Mouse (Mus musculus): ENCODE results near the gene Arih2. TPM values are rescaled to one million over a fixed set of nuclear protein-coding genes. Genes with fewer than 3 reads are reported as not detected.
A peak's percentile ranks its signal among the peaks of the same experiment; 100 is the strongest.

Gene Arih2
- 45.5 and 50.8 TPM in 2 replicates for polyA plus RNA-seq (2015; fragmentation: Nextera tagmentation; extraction: Ambion mirVana)

DNA sequence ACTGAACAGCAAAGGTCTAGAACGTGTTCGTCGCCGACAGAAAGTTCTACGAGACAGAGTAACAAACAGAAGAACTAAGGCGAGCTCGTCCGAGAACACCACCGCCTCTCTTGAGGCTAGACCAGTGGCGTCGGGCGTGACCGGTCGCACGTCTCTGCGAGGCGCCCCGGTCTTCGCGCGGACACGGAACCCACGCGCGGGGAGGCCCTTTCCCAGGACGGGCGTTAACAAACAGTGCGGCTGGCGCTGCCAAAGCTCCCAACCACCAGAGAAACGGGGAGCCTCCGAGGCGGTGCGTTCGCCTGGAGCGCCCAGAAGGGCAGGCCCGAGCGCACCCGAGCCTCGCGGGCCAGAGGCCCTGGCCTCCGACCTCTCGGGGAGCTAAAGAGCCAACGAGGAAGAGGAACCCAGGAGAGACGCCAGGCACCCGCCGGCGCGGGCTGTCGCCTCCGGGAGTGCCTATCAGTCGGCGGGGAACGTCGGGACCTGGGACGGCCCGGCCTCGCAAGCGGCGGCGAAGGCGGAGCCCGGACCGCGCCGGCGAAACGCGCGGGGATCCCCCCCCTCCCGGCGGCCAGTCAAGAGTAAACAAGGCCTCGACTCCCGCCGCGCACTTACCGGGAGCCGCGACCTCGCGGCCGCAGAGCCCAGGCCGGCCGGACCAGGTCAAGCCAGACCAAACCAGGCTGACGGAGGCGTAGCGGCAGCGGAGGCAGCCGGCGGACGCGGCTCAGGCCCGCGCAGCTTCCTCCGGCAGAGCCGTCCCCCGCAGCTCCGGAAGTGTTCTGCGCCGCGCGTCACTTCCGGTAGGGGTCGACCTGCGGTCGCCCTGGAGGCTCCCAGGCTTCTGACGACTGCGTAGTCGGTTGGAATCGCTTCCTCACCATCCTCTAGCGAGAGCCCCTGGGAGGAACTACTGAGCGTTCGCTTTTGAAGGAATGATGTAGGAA, at the start of gene Arih2:
Arih2 (minus strand) TSS at position 776 of the 950 bp plus-strand sequence.
- peak; percentile 98 for ATAC-seq (ENCODE audit: insufficient read depth, low FRiP score)
- peak within 1 kb of the TSS; percentile 94 for H3K27ac ChIP-seq (ENCODE audit: low read length)
- H3K27me3 ChIP-seq (ENCODE audit: control insufficient read depth, insufficient read depth, low read length) = no peaks in the 10 kb centered on the region
- under 1% methylated on average over 109 of the region's 112 CpGs for WGBS
- H3K4me3 ChIP-seq (replicated peaks; ENCODE audit: low read length) = peak within 1 kb of the TSS; percentile 96
- no peaks in the 10 kb centered on the region for H3K36me3 ChIP-seq (ENCODE audit: control insufficient read depth, insufficient read depth, low read length)
- H3K9me3 ChIP-seq (replicated peaks; ENCODE audit: control insufficient read depth, low read length) = no peaks in the 10 kb centered on the region
- peak within 1 kb of the TSS; percentile 93 for H3K9ac ChIP-seq (ENCODE audit: low read length)
- H3K4me1 ChIP-seq (ENCODE audit: control insufficient read depth, insufficient read depth, low read length) = peaks cover 13% of the 10 kb centered on the region; the same call in 1 of the 2 replicates
- peak within 1 kb of the TSS; percentile 76 for H3K4me2 ChIP-seq (ENCODE audit: low read depth, low read length)

DNA sequence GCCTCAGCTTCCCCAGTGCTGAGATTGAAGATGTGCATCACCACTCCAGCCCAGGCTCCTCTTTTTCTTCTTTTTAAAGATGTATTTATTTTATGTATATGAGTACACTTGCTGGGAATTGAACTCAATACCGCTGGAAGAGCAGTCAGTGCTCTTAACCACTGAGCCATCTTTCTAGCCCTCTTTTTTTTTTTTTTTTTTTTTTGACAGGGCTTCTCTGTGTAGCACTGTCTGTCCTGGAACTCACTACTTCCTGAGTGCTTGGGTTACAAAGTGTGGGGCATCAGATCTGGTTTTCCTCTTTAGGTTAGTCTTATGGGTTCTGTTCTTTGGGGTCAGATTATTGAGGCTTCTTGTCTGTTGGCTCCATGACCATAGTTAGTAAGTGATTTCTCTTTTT, 45.3 kb upstream of the Arih2 start:
- Histone ChIP-seq H3K4me2 (ENCODE audit: low read depth, low read length) (peak overlapping the region; percentile 96; the same call in 1 of the 2 replicates), H3K4me3 (replicated peaks; ENCODE audit: low read length) (no peak overlapping the region), H3K36me3 (ENCODE audit: control insufficient read depth, insufficient read depth, low read length) (no peaks in the 10 kb centered on the region; the same call in 1 of the 2 replicates), H3K9me3 (replicated peaks; ENCODE audit: control insufficient read depth, low read length) (no peaks in the 10 kb centered on the region), H3K4me1 (ENCODE audit: control insufficient read depth, insufficient read depth, low read length) (peaks cover 8% of the 10 kb centered on the region), H3K9ac (ENCODE audit: low read length) (no peak overlapping the region), H3K27me3 (ENCODE audit: control insufficient read depth, insufficient read depth, low read length) (no peaks in the 10 kb centered on the region), H3K27ac (ENCODE audit: low read length) (no peak overlapping the region)
- ATAC-seq (ENCODE audit: insufficient read depth, low FRiP score) = no peak
- WGBS = 73% methylated on average over 1 of the region's 1 CpGs

DNA sequence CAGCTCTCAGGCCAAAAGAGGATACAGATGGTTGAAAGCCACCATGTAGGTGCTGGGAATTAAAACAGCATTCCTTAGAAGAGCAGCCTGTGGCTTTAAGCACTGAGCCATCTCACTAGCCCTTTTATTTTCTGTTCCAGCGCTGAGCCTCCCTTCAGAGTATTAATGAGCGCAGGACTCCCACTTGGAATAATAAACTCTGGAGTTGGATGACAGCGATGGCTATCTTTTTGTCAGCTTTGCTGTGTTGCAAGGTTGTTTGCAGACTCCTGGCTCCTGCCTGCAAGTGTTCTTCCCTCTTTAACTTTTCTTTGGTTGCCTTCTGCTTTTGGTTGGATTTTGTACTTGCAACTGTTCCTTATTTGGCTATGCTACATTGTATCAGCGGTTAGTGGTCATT, 44.8 kb upstream of the Arih2 start:
- ATAC-seq (ENCODE audit: insufficient read depth, low FRiP score) = no peak
- WGBS = 72% methylated on average over 4 of the region's 4 CpGs
- peaks cover 8% of the 10 kb centered on the region for H3K4me1 ChIP-seq (ENCODE audit: control insufficient read depth, insufficient read depth, low read length)
- H3K27ac ChIP-seq (ENCODE audit: low read length) = no peak overlapping the region
- H3K4me2 ChIP-seq (ENCODE audit: low read depth, low read length) = peak overlapping the region; percentile 96
- H3K9me3 ChIP-seq (replicated peaks; ENCODE audit: control insufficient read depth, low read length) = no peaks in the 10 kb centered on the region
- no peaks in the 10 kb centered on the region; the same call in 1 of the 2 replicates for H3K36me3 ChIP-seq (ENCODE audit: control insufficient read depth, insufficient read depth, low read length)
- H3K4me3 ChIP-seq (replicated peaks; ENCODE audit: low read length) = peak overlapping the region; percentile 83; the same call in 1 of the 2 replicates
- 0 out of 2 replicates have a peak overlapping the region, but pooled peaks have one; percentile 47 for H3K9ac ChIP-seq (ENCODE audit: low read length)
- H3K27me3 ChIP-seq (ENCODE audit: control insufficient read depth, insufficient read depth, low read length) = no peaks in the 10 kb centered on the region

DNA sequence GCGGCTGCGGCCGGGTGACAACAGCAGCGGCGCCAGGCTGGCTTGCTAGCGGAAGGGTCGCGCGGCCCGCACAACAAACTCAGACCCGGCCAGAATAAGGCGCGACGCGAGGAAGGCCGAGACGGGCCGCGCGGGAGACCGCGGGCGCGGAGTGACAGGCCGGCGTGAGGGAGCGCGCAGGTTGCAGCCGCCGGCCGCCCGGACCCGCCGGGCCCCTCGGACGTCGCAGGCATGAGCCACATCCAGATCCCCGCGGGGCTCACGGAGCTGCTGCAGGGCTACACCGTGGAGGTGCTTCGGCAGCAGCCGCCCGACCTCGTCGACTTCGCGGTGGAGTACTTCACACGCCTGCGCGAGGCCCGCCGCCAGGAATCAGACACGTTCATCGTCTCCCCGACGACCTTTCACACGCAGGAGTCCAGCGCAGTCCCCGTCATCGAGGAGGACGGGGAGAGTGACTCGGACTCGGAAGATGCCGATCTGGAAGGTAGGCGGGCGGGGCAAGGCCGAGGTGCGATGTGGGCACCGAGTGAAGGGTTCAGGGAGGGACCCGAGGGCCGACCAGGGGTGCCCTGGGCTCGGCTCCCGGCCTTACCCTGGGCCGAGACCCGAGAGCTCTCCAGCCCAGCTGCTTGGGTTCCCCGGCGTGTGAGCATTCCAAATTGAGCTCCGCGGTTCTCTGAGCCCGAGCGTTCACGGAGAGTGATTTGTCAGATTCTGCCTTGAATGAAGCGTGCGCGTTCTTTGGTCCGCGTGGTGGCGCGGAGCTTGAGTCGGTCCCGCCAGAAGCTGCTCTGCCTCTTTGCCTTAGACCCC, 43.2 kb upstream of the Arih2 start:
- WGBS = under 1% methylated on average over 90 of the region's 92 CpGs

DNA sequence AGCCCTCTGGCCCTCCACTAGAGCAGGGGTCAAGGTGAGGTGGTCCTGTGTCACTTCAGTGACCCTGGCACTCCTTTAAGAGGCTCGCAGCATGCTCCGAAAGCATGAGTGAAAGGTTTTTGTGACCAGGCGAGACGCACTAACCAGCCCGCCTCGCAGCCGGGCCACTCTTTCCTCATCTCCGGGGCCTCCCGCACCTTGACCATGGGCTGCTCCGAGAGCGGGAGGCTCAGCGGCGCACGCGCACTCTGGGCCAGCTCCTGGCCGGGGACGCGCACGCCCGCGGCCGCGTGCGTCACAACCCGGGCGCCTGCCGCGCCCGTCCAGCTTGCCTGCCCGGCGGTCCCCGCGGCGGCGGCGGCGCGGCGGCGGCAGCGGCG, 42.6 kb upstream of the Arih2 start:
- H3K27me3 ChIP-seq (ENCODE audit: control insufficient read depth, insufficient read depth, low read length) = no peaks in the 10 kb centered on the region
- WGBS = 1% methylated on average over 22 of the region's 42 CpGs
- H3K4me1 ChIP-seq (ENCODE audit: control insufficient read depth, insufficient read depth, low read length) = peaks cover 8% of the 10 kb centered on the region
- peak overlapping the region; percentile 83 for H3K4me3 ChIP-seq (replicated peaks; ENCODE audit: low read length)
- peak overlapping the region; percentile 96 for H3K4me2 ChIP-seq (ENCODE audit: low read depth, low read length)
- no peaks in the 10 kb centered on the region for H3K36me3 ChIP-seq (ENCODE audit: control insufficient read depth, insufficient read depth, low read length)
- peak; percentile 92 for ATAC-seq (ENCODE audit: insufficient read depth, low FRiP score)
- H3K9ac ChIP-seq (ENCODE audit: low read length) = peak overlapping the region; percentile 91
- peak overlapping the region; percentile 80 for H3K27ac ChIP-seq (ENCODE audit: low read length)
- no peaks in the 10 kb centered on the region for H3K9me3 ChIP-seq (replicated peaks; ENCODE audit: control insufficient read depth, low read length)

More for the DNA sequence above, 43.2 kb upstream of the Arih2 start:
- Histone ChIP-seq H3K4me2 (ENCODE audit: low read depth, low read length) (peak overlapping the region; percentile 96), H3K9me3 (replicated peaks; ENCODE audit: control insufficient read depth, low read length) (no peaks in the 10 kb centered on the region), H3K4me3 (replicated peaks; ENCODE audit: low read length) (peak overlapping the region; percentile 83), H3K9ac (ENCODE audit: low read length) (peak overlapping the region; percentile 91), H3K4me1 (ENCODE audit: control insufficient read depth, insufficient read depth, low read length) (peaks cover 8% of the 10 kb centered on the region), H3K27me3 (ENCODE audit: control insufficient read depth, insufficient read depth, low read length) (no peaks in the 10 kb centered on the region), H3K27ac (ENCODE audit: low read length) (peak overlapping the region; percentile 67), H3K36me3 (ENCODE audit: control insufficient read depth, insufficient read depth, low read length) (no peaks in the 10 kb centered on the region)
- ATAC-seq (ENCODE audit: insufficient read depth, low FRiP score) = peak; percentile 75

DNA sequence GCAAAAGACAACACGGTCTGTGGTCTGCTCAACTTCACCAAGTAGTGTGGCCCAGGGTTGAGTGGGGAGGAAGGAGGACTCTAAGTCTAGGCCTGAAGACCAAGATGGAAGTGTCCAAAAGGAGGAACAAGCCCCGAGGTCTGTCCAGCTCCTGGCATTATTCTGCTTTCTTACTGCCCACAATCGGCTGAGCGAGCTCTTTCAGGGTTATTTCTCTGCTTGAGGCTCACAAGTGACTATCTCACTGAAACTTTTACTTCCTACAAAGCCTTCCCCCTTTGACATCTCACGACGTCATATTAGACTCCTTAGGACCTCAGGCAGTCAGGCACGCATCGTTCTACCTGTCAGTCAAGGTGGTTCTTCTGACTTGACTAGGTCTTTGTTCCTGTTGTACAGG, 42.2 kb upstream of the Arih2 start:
- Histone ChIP-seq H3K4me2 (ENCODE audit: low read depth, low read length) (peak overlapping the region; percentile 96), H3K4me1 (ENCODE audit: control insufficient read depth, insufficient read depth, low read length) (peaks cover 8% of the 10 kb centered on the region), H3K36me3 (ENCODE audit: control insufficient read depth, insufficient read depth, low read length) (no peaks in the 10 kb centered on the region), H3K4me3 (replicated peaks; ENCODE audit: low read length) (peak overlapping the region; percentile 83), H3K27ac (ENCODE audit: low read length) (peak overlapping the region; percentile 80), H3K9me3 (replicated peaks; ENCODE audit: control insufficient read depth, low read length) (no peaks in the 10 kb centered on the region), H3K27me3 (ENCODE audit: control insufficient read depth, insufficient read depth, low read length) (no peaks in the 10 kb centered on the region), H3K9ac (ENCODE audit: low read length) (peak overlapping the region; percentile 91)
- ATAC-seq (ENCODE audit: insufficient read depth, low FRiP score) = no peak
- WGBS = 56% methylated on average over 8 of the region's 8 CpGs

DNA sequence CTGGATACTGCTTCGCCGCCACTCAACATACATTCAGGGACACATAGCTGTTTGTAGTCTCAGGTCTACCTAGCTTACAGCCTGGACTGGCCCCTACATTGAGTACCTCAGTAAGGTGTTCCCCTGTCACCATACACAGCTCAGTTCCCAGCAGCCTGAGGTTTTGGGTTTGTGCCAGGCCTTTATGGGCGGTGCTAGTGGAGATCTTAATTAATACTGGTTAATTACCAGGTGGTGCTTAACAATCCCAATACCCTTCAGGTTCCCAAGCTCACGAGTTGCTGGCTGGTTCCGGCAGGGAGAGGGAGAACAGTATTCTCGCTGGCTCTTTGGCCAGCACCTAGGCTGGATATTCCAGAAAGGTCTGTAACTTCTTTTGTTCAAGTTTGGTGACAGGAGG, 41.7 kb upstream of the Arih2 start:
- peak overlapping the region; percentile 80 for H3K27ac ChIP-seq (ENCODE audit: low read length)
- no peak overlapping the region for H3K9ac ChIP-seq (ENCODE audit: low read length)
- no peak overlapping the region for H3K4me2 ChIP-seq (ENCODE audit: low read depth, low read length)
- H3K27me3 ChIP-seq (ENCODE audit: control insufficient read depth, insufficient read depth, low read length) = no peaks in the 10 kb centered on the region
- H3K4me3 ChIP-seq (replicated peaks; ENCODE audit: low read length) = no peak overlapping the region
- 86% methylated on average over 6 of the region's 6 CpGs for WGBS
- peaks cover 8% of the 10 kb centered on the region for H3K4me1 ChIP-seq (ENCODE audit: control insufficient read depth, insufficient read depth, low read length)
- no peaks in the 10 kb centered on the region for H3K9me3 ChIP-seq (replicated peaks; ENCODE audit: control insufficient read depth, low read length)
- no peaks in the 10 kb centered on the region for H3K36me3 ChIP-seq (ENCODE audit: control insufficient read depth, insufficient read depth, low read length)
- no peak for ATAC-seq (ENCODE audit: insufficient read depth, low FRiP score)

DNA sequence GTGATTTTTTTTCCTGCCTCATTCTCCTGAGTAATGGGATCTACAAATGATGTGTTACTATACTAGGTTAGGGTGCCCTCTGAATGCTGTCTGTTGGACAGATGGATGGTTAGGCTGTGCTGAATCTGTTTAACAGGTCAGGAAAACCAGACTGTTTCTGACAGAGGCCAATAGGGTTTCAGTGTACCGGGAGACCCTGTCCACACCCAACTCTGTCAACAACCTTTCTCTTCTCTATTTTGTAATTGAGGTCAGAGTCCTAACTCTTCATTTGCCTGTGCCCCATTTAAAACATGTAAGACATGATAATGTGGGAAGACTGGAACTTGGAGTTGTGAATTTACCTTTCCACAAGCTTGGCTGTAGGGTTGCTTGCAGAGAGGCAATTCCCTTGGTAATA, 40.8 kb upstream of the Arih2 start:
- 55% methylated on average over 1 of the region's 1 CpGs for WGBS
- Histone ChIP-seq H3K4me2 (ENCODE audit: low read depth, low read length) (no peak overlapping the region), H3K36me3 (ENCODE audit: control insufficient read depth, insufficient read depth, low read length) (no peaks in the 10 kb centered on the region), H3K4me3 (replicated peaks; ENCODE audit: low read length) (no peak overlapping the region), H3K9ac (ENCODE audit: low read length) (no peak overlapping the region), H3K4me1 (ENCODE audit: control insufficient read depth, insufficient read depth, low read length) (peaks cover 8% of the 10 kb centered on the region), H3K27me3 (ENCODE audit: control insufficient read depth, insufficient read depth, low read length) (no peaks in the 10 kb centered on the region), H3K9me3 (replicated peaks; ENCODE audit: control insufficient read depth, low read length) (no peaks in the 10 kb centered on the region), H3K27ac (ENCODE audit: low read length) (no peak overlapping the region)
- no peak for ATAC-seq (ENCODE audit: insufficient read depth, low FRiP score)

All from stomach, embryonic 16.5 days (tissue).